Mouse (Mus musculus) CH12.LX (cell line): ENCODE data around the gene Slc5a1. TPM values are rescaled to one million over a fixed set of nuclear protein-coding genes. Genes with fewer than 3 reads are reported as not detected.

Experiments
- DNase-seq: peaks from one replicate; pipeline ENCODE4 v3.0.0-alpha.2; 2013; ENCODE audit errors: extremely low read depth
- H3K27ac ChIP-seq: 2 replicates; pipeline ENCODE4 v1.5.1; 2012; ENCODE audit warnings: low read depth, mild to moderate bottlenecking, control low read depth, moderate library complexity; ENCODE audit not compliant: insufficient read depth
- H3K27me3 ChIP-seq: replicated peaks from 2 replicates; pipeline ENCODE3; 2012; ENCODE audit warnings: inconsistent platforms
- H3K36me3 ChIP-seq, 2 experiments: replicated peaks in 1 of 2; 2 replicates each; pipeline versions ENCODE3 to v1.6.1; 2012; ENCODE audit warnings: inconsistent platforms in 1 of 2, low read length in 1 of 2, mild to moderate bottlenecking in 1 of 2, mixed read lengths in 1 of 2, moderate library complexity in 1 of 2; ENCODE audit not compliant: control insufficient read depth in 1 of 2, insufficient read depth in 1 of 2
- H3K4me1 ChIP-seq, 2 experiments: 2 replicates each; pipeline ENCODE4 v1.6.1; 2012; ENCODE audit warnings: inconsistent platforms in 1 of 2, moderate library complexity in 1 of 2; ENCODE audit not compliant: insufficient read depth in 2 of 2, control insufficient read depth in 1 of 2
- H3K4me2 ChIP-seq: 2 replicates; pipeline ENCODE4 v1.6.1; 2012; ENCODE audit warnings: low read depth, mild to moderate bottlenecking, control low read depth; ENCODE audit not compliant: poor library complexity, insufficient read depth, severe bottlenecking
- H3K4me3 ChIP-seq, 3 experiments: fragments of 150-350 bp in 1 of 3; sonication (generic) in 1 of 3; replicated peaks in 1 of 3; 2 replicates each; pipeline versions ENCODE3 to v1.5.1; 2011 to 2012; ENCODE audit warnings: low read depth in 2 of 3, low read length in 2 of 3, mild to moderate bottlenecking in 2 of 3, moderate library complexity in 2 of 3, control low read depth in 1 of 3, improper control_type of control experiment in 1 of 3, inconsistent platforms in 1 of 3, mixed read lengths in 1 of 3; ENCODE audit not compliant: poor library complexity in 1 of 3
- H3K79me2 ChIP-seq: replicated peaks from 2 replicates; pipeline ENCODE4 v1.6.1; 2012; ENCODE audit warnings: mild to moderate bottlenecking, moderate library complexity; ENCODE audit not compliant: control insufficient read depth, poor library complexity, insufficient read depth, severe bottlenecking; ENCODE audit errors: extremely low read depth
- H3K9ac ChIP-seq: 2 replicates; pipeline ENCODE4 v1.6.1; 2012; ENCODE audit warnings: low read depth, mild to moderate bottlenecking, control low read depth, moderate library complexity; ENCODE audit not compliant: insufficient read depth
- H3K9me3 ChIP-seq: replicated peaks from 2 replicates; pipeline ENCODE3; 2012; ENCODE audit warnings: low read length, inconsistent platforms, mixed read lengths
- CHD2 ChIP-seq: IDR thresholded peaks from 2 replicates; pipeline ENCODE4 v1.6.1; 2011; ENCODE audit warnings: low read length, improper control_type of control experiment
- ELF1 ChIP-seq: IDR thresholded peaks from 2 replicates; pipeline ENCODE4 v1.6.1; 2014; ENCODE audit warnings: low read depth, mild to moderate bottlenecking, inconsistent platforms, low read length, improper control_type of control experiment
- EP300 ChIP-seq: IDR thresholded peaks from 2 replicates; pipeline ENCODE4 v1.6.1; 2011; ENCODE audit warnings: low read length, improper control_type of control experiment
- GABPA ChIP-seq: IDR thresholded peaks from 2 replicates; pipeline ENCODE4 v1.6.1; 2012; ENCODE audit warnings: low read depth, low read length, improper control_type of control experiment, inconsistent platforms; ENCODE audit not compliant: insufficient replicate concordance
- HCFC1 ChIP-seq: IDR thresholded peaks from 2 replicates; pipeline ENCODE4 v1.6.1; 2012; ENCODE audit warnings: low read depth, mild to moderate bottlenecking, inconsistent platforms, low read length, improper control_type of control experiment
- JUN ChIP-seq: IDR thresholded peaks from 2 replicates; pipeline ENCODE4 v1.6.1; 2011; ENCODE audit warnings: low read depth, mild to moderate bottlenecking, low read length, improper control_type of control experiment, moderate library complexity; ENCODE audit not compliant: insufficient read depth
- MAX ChIP-seq: IDR thresholded peaks from 2 replicates; pipeline ENCODE4 v1.6.1; 2011; ENCODE audit warnings: low read length, improper control_type of control experiment
- MAZ ChIP-seq: IDR thresholded peaks from 2 replicates; pipeline ENCODE4 v1.6.1; 2012; ENCODE audit warnings: low read depth, mild to moderate bottlenecking, inconsistent platforms, low read length, improper control_type of control experiment, moderate library complexity
- MEF2A ChIP-seq: IDR thresholded peaks from 2 replicates; pipeline ENCODE4 v1.6.1; 2014; ENCODE audit warnings: low read depth, mild to moderate bottlenecking, inconsistent platforms, low read length, improper control_type of control experiment, borderline replicate concordance
- MXI1 ChIP-seq: IDR thresholded peaks from 2 replicates; pipeline ENCODE4 v1.6.1; 2011; ENCODE audit warnings: mild to moderate bottlenecking, low read depth, low read length, improper control_type of control experiment
- NRF1 ChIP-seq: IDR thresholded peaks from 2 replicates; pipeline ENCODE4 v1.6.1; 2014; ENCODE audit warnings: low read depth, mild to moderate bottlenecking, inconsistent platforms, low read length, improper control_type of control experiment, moderate library complexity
- PAX5 ChIP-seq: IDR thresholded peaks from 2 replicates; pipeline ENCODE4 v1.6.1; 2012; ENCODE audit warnings: low read length, inconsistent platforms, mixed read lengths
- POLR2A ChIP-seq: IDR thresholded peaks from 2 replicates; pipeline ENCODE4 v1.6.1; 2011; ENCODE audit warnings: low read depth, mild to moderate bottlenecking, improper control_type of control experiment, low read length
- SIN3A ChIP-seq: IDR thresholded peaks from 2 replicates; pipeline ENCODE4 v1.6.1; 2012; ENCODE audit warnings: low read length, improper control_type of control experiment, inconsistent platforms
- TBP ChIP-seq: conservative IDR thresholded peaks from 2 replicates; pipeline ENCODE4 v1.6.1; 2011; ENCODE audit warnings: low read depth, low read length, improper control_type of control experiment
- TCF12 ChIP-seq: IDR thresholded peaks from 2 replicates; pipeline ENCODE4 v1.6.1; 2014; ENCODE audit warnings: low read depth, mild to moderate bottlenecking, inconsistent platforms, low read length, improper control_type of control experiment
- UBTF ChIP-seq: IDR thresholded peaks from 2 replicates; pipeline ENCODE4 v1.6.1; 2012; ENCODE audit warnings: low read depth, mild to moderate bottlenecking, inconsistent platforms, low read length, improper control_type of control experiment, moderate library complexity
- USF1 ChIP-seq: IDR thresholded peaks from 2 replicates; pipeline ENCODE4 v1.6.1; 2014; ENCODE audit warnings: low read depth, mild to moderate bottlenecking, inconsistent platforms, low read length, improper control_type of control experiment
- USF2 ChIP-seq: conservative IDR thresholded peaks from 2 replicates; pipeline ENCODE4 v1.6.1; 2011; ENCODE audit warnings: low read depth, low read length, improper control_type of control experiment
- ZMIZ1 ChIP-seq: IDR thresholded peaks from 2 replicates; pipeline ENCODE4 v1.6.1; 2012; ENCODE audit warnings: low read depth, mild to moderate bottlenecking, inconsistent platforms, low read length, improper control_type of control experiment
- dilution Hi-C: fragments of 300-500 bp; cut with MboI; formaldehyde crosslinking; loops from 2 replicates; pipeline ENCODE4 v1.14.3; 2020; ENCODE audit warnings: low sequenced_read_pairs; ENCODE audit not compliant: extremely low pct_unique_long_range_greater_than_20kb, extremely low pct_ligation_motif_present
- in situ Hi-C: fragments of 300-500 bp; cut with MboI; formaldehyde crosslinking; loops from 3 replicates; pipeline ENCODE4 v1.14.3; 2019; ENCODE audit warnings: low sequenced_read_pairs, low pct_ligation_motif_present, low pct_unique_long_range_greater_than_20kb, mixed read lengths
- polyA plus RNA-seq: library from polyadenylated mRNA; unstranded; fragments of >175 nt; gene quantifications from 2 replicates; pipeline ENCODE4 v1.2.1, GENCODE M21; 2012; ENCODE audit warnings: low read depth; ENCODE audit not compliant: insufficient read length
- total RNA-seq, 2 experiments: library from RNA; depleted of rRNA; stranded (reverse); fragments of 300-350 nt in 1 of 2; fragments of >200 nt in 1 of 2; gene quantifications; 2 replicates each; pipeline ENCODE4 v1.2.3; 2012 to 2014

The Slc5a1 gene
- total and polyA plus RNA-seq, 3 experiments: 0.30 to 0.38 (median 0.33) TPM

DNA sequence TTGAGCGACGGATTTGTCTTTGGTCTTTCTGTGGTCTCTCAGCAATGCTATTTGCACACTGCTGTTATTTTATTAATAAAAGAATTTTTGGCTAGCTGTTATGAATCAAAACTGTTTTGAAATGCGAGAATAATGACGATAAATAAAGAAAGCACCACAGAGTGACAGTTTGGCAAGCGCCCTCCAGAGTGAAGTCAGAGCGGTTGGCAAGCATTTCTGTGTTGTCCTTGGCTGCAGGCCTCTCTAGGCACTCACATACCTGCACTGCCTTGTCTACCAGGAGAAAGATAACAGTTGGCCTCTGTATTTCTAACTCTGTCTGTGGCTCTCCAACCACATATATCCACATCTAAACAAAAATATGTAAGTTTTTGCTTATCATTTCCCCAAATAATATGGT is 43.7 kb downstream of the Slc5a1 start:
- Histone ChIP-seq H3K9me3 (no peaks in the 10 kb centered on the region), H3K4me2 (no peak overlapping the region), H3K4me1 (peaks cover 0 to 2% of the 10 kb centered on the region in 2 experiments; a peak in 3 of 4 replicates), H3K79me2 (no peaks in the 10 kb centered on the region), H3K9ac (no peak overlapping the region), H3K4me3 (no peak overlapping the region), H3K36me3 (no peaks in the 10 kb centered on the region), H3K27me3 (peaks cover 21% of the 10 kb centered on the region), H3K27ac (no peak overlapping the region)
- dilution Hi-C loops: no loop called here
- DNase-seq: no peak
- TF ChIP-seq MEF2A: no peak
- no peak for TF ChIP-seq JUN
- TF ChIP-seq USF2: no peak
- TF ChIP-seq MAZ: no peak
- TF ChIP-seq CHD2: no peak
- TF ChIP-seq HCFC1: no peak
- TF ChIP-seq POLR2A: no peak
- no peak for TF ChIP-seq SIN3A
- no peak for TF ChIP-seq TCF12
- in situ Hi-C loops: loop anchor here (5.0 to 25.0 kb wide), 2 partner anchors 110 to 210 kb away; no protein-coding TSS in a partner anchor

DNA sequence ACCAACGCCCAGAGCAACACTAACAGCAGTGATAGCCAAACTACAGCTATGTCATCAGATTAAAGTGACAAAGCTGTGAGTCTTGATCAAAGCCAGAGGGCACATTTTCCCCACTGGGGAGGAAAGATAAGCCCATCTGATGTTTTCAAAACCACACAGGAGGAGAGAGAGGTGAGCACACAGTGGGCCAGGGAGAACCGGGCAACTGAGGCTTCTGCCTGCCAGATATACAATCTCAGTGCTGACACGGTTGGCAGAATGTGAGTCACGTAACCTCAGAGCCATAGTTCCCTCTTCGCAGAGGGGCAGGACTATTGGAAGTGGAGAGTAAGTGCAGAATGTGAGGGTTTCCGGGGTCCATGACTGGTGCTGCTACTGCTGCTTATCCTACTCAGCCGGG is 89.5 kb downstream of the Slc5a1 start:
- DNase-seq: no peak
- Histone ChIP-seq H3K4me2 (no peak overlapping the region), H3K9me3 (no peaks in the 10 kb centered on the region), H3K4me3 (no peak overlapping the region), H3K79me2 (no peaks in the 10 kb centered on the region), H3K4me1 (no peaks in the 10 kb centered on the region), H3K36me3 (no peaks in the 10 kb centered on the region), H3K27me3 (peaks cover 11% of the 10 kb centered on the region), H3K27ac (no peak overlapping the region), H3K9ac (no peak overlapping the region)
- in situ Hi-C loops: no loop called here
- dilution Hi-C loops: no loop called here
- TF ChIP-seq USF1: no peak
- TF ChIP-seq PAX5: no peak
- TF ChIP-seq EP300: no peak
- no peak for TF ChIP-seq MXI1
- TF ChIP-seq GABPA: no peak
- no peak for TF ChIP-seq UBTF
- no peak for TF ChIP-seq USF2
- no peak for TF ChIP-seq MAX
- TF ChIP-seq ZMIZ1: no peak
- TF ChIP-seq NRF1: no peak
- no peak for TF ChIP-seq TBP
- TF ChIP-seq MAZ: no peak
- no peak for TF ChIP-seq ELF1
- TF ChIP-seq, all 38 proteins: peak for 0
